Mouse (Mus musculus): ENCODE data around the gene Krt32.

Gene Krt32

GRCm38 (mm10) chr11:100055686-100056655 is 32.1 kb downstream of the Krt32 start:
- DNase-seq (ENCODE audit: low read depth, low spot score): no peak

GRCm38 (mm10) chr11:100050451-100050850 is 37.6 kb downstream of the Krt32 start, which contains the start of gene Krt31:
Gene Krt31 (minus strand): TSS chr11:100050551.
- DNase-seq (ENCODE audit: low read depth, low spot score): no peak

GRCm38 (mm10) chr11:100047193-100047592 is 40.8 kb downstream of the Krt32 start:
- no peak for DNase-seq (ENCODE audit: low read depth, low spot score)

GRCm38 (mm10) chr11:100046303-100046866 is 41.6 kb downstream of the Krt32 start:
- DNase-seq (ENCODE audit: low read depth, low spot score): no peak

- no peak for DNase-seq (ENCODE audit: low read depth, low spot score)
Observed at GRCm38 (mm10) chr11:100041454-100041853, 46.6 kb downstream of the Krt32 start, which contains the start of gene Krt34. Gene Krt34 (minus strand): TSS chr11:100041554.
